Mouse (Mus musculus): ENCODE results near the gene Adgrl2. TPM values are rescaled to one million over a fixed set of nuclear protein-coding genes. Genes with fewer than 3 reads are reported as not detected.

Adgrl2 gene
- polyA plus RNA-seq, 1 experiment from 2014 or later: 77.5 TPM

- Histone ChIP-seq H3K4me3 (ENCODE audit: low read depth, low read length) (no peak overlapping the region), H3K4me1 (replicated peaks; ENCODE audit: control insufficient read depth, insufficient read depth, low read length) (no peaks in the 10 kb centered on the region), H3K36me3 (ENCODE audit: control insufficient read depth, insufficient read depth, low read length) (no peaks in the 10 kb centered on the region), H3K9ac (ENCODE audit: low read depth, low read length) (no peak overlapping the region), H3K4me2 (replicated peaks; ENCODE audit: low read depth, low read length) (no peak overlapping the region), H3K27me3 (ENCODE audit: control insufficient read depth, insufficient read depth, low read length) (no peaks in the 10 kb centered on the region), H3K9me3 (ENCODE audit: control insufficient read depth, low read length) (no peaks in the 10 kb centered on the region), H3K27ac (ENCODE audit: low read depth, low read length) (no peak overlapping the region)
- no peak for DNase-seq (ENCODE audit: low spot score)
- WGBS: 93% methylated on average over 6 of the region's 6 CpGs
- no peak for ATAC-seq (ENCODE audit: low FRiP score)
Measured at GRCm38 (mm10) chr3:148770310-148770709, 220.0 kb downstream of the Adgrl2 start.

Measured in hindbrain, embryonic 11.5 days (tissue).